Mouse (Mus musculus) gastrocnemius, postnatal 36 days (tissue): ENCODE data around the gene Hnf4a. TPM values are rescaled to one million over a fixed set of nuclear protein-coding genes. Genes with fewer than 3 reads are reported as not detected.
A peak's percentile ranks its signal among the peaks of the same experiment; 100 is the strongest.
"Not testable (repeated sequence)": the region's sequence is repeated elsewhere in the genome, so short reads cannot be mapped to it uniquely, and the experiment has no call there.

ENCODE experiments used
- DNase-seq, 2 experiments: peaks; one replicate each; pipeline ENCODE4 v3.0.0; 2022
- intact Hi-C: fragments of 180-260 bp; cut with DNase I; formaldehyde crosslinking; loops from one replicate; pipeline ENCODE4 v1.15.1; 2025
- long read RNA-seq, 2 experiments: library from polyadenylated mRNA; stranded (forward); transcript quantifications; one replicate each; pipeline ENCODE4 v2.0.0; 2021
- total RNA-seq, 2 experiments: library from RNA; stranded (reverse); gene quantifications; 2 replicates each; pipeline ENCODE4 v1.2.3; 2021

Hnf4a gene
- total RNA-seq = not detected
- long read RNA-seq, experiment 1 = 0 reads
- long read RNA-seq, experiment 2 = 0 reads

DNA sequence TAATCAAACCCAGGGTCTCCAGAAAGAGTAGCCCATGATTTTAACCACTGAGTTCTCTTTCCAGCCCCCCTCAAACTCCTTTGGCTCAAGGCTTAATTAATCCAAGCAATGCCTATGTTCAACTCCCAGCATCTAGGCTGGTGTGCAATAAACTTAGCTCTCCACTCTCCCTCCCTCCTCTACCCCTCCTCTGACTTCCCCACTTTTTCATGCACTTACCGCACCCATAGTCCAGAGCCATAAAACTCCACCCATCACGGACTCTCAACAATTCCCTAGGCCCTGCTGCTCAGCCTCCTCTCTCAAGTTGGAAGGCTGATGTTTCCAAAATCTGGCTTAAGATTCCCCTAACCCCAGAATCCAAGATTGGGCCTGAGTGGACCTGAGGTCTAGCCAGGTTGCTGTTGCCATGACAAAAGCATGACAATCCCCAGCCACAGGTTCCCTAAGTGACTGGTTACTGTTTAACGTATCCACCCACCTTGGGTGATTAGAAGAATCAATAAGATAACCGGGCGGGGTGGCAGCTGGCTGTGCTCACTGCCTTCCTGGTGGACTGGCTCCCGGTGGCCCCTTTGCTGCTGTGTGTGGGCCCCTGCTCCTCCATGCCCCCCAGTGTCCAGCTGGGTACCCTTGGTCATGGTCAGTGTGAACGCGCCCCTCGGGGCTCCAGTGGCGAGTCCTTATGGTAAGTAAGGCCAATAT is at the start of gene Hnf4a:
Hnf4a (plus strand) TSS at position 509 of the 705 bp plus-strand sequence.
- DNase-seq = no peak
- intact Hi-C loops = no loop called here

GRCm38 (mm10) chr2:163458539-163459265 is 47.9 kb upstream of the Hnf4a start:
- DNase-seq = no peak
- intact Hi-C loops = no loop called here

DNA sequence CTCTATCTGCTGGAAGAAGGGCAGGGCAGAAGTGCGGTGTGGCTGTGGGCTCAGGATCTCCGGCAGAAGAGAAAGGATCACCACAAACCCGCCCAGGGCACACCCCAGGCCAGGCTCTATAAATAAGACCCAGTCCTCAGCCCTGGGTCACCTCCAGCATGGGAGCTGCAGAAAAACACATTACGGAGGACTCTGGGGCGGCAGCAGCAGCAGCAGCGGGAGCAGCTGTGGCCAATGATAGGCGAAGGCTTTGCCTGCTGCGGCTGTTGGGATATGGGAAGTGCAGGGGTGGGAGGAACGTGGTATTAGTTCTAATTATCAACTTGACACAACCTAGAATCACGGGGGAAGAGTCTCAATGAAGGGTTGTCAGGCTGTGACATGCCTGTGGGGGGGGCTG is 47.2 kb upstream of the Hnf4a start:
- intact Hi-C loops = no loop called here
- DNase-seq = peak in 1 of 2 experiments; percentile 28

DNA sequence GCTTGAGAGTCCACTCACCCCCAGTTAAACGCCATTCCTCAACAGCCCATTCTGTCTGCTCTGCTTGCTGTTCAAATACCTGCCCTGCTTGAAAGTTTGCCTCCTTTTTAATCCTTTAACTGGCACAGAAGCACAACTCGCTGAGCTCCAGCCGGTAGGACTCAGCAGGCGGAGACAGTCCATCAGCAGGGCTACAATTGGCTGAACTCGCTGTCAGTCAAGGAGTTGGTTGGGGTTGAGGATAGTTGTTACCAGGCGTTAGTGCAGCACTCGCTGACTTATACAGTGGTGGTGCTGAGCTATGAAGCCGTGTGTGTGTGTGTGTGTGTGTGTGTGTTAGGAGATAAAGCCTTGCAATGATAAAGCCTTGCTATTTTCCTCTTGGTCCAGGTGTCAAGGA is 46.0 kb upstream of the Hnf4a start:
- DNase-seq = no peak

GRCm38 (mm10) chr2:163461307-163461706 is 45.3 kb upstream of the Hnf4a start:
- intact Hi-C loops, DNase-seq: not testable (repeated sequence)

More for the DNA sequence above, 46.0 kb upstream of the Hnf4a start:
- intact Hi-C loops = no loop called here

GRCm38 (mm10) chr2:163462386-163462785 is 44.2 kb upstream of the Hnf4a start:
- intact Hi-C loops = no loop called here
- no peak for DNase-seq

GRCm38 (mm10) chr2:163462801-163463200 is 43.8 kb upstream of the Hnf4a start:
- DNase-seq = no peak
- intact Hi-C loops = no loop called here

GRCm38 (mm10) chr2:163463251-163463769 is 43.3 kb upstream of the Hnf4a start:
- intact Hi-C loops = no loop called here
- no peak for DNase-seq

- intact Hi-C loops = no loop called here
- DNase-seq = no peak
These were observed 42.6 kb upstream of the Hnf4a start for GRCm38 (mm10) chr2:163463998-163464397.

DNA sequence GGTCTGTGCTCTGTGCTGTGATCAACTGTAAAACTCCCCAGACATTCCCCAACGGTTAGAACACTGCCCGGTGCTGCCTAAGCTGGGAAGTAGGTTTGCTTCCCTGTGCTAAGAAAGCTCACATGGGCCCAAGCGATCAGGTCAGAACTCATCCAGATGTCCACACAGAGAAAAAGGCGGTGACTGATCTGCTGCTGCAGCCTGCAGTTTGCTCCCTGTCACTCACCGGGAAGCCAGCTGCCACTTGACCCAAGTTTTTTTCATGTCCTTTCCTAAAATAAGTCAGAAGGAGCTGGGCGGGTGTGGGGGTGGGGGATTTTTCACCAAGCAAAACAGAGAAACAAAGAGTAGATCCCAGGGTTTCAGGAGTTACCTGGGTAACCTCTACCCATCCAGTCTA is 42.0 kb upstream of the Hnf4a start:
- no peak for DNase-seq

GRCm38 (mm10) chr2:163466771-163467170 is 39.8 kb upstream of the Hnf4a start:
- intact Hi-C loops = no loop called here
- no peak for DNase-seq

More for the DNA sequence above, 42.0 kb upstream of the Hnf4a start:
- intact Hi-C loops = no loop called here

- intact Hi-C loops = no loop called here
- no peak for DNase-seq
These were observed 39.0 kb upstream of the Hnf4a start for GRCm38 (mm10) chr2:163467585-163467984.

DNA sequence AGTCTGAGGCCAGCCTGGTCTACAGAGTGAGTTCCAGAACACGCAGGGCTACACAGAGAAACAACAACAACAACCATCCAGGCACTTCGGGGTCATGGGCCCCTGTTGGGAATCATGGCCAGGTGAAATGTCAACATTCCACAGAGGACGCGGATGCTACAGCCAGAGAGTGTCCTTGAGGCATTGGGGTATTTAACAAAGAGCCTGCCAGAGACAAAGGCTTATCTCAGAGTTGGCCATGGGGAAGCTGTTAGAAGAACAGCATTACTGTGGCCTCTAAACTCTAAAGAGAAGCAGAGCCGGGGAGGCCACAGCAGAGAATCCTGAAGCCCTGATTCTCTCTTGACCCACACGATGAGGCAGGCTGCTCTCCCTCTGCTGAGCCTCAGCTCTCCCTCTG is 37.7 kb upstream of the Hnf4a start:
- DNase-seq = no peak
- intact Hi-C loops = no loop called here

GRCm38 (mm10) chr2:163469711-163470110 is 36.9 kb upstream of the Hnf4a start:
- intact Hi-C loops = loop anchor here (5.0 kb wide), 1 partner anchor 47 kb away; the partner anchor contains the start of gene Oser1
- no peak for DNase-seq

DNA sequence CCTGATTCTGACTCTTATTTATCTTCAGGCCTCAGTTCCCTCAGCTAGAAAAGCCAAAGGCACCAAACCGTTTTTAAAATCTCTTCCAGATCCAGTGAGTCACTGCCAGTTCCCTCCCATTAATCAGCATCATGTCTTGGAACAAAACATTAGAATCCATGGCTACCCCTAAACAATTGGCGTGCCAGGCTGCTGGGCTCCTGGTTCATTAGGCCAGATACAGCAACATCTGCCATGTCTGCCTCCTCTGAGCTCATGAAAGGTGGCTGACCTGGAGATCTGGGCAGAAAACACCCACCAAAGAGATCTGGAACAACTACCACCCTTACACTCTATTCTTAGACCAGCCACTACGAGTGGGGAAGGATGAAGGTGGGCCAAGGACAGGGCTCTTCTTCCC is 35.5 kb upstream of the Hnf4a start:
- intact Hi-C loops = loop anchor here (5.0 kb wide), 1 partner anchor 49 kb away; the partner anchor contains the start of gene Oser1
- DNase-seq = no peak

GRCm38 (mm10) chr2:163471710-163472465 is 34.7 kb upstream of the Hnf4a start:
- intact Hi-C loops = loop anchor here (2.0 to 5.0 kb wide), 2 partner anchors 19 to 50 kb away; partner anchors contain the start of gene Oser1
- DNase-seq = peak in 1 of 2 experiments; percentile 20

DNA sequence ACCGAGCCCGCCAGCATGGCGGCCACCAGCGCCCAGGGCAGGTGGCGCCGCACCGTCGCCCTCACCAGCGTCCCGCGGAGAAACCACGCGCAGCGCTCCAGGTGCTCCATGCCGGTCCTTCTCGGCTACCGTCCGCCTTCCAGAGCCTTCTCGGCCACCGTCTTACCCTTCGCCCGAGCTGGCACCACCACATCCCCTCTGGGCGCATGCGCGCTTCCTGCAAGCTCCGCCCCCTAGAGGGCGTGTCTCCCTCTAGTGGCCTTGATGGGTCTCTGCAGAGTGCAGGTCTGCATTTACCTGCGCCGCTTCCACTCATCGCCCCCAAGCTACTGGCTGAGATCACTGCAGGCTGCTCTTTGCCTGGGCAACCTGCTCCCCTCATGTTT is 34.1 kb upstream of the Hnf4a start, which contains the start of gene Fitm2:
Fitm2 (minus strand) TSS at position 164 of the 386 bp plus-strand sequence.
- DNase-seq = peak; percentile 90 to 95
- intact Hi-C loops = loop anchor here (2.0 to 5.0 kb wide), 2 partner anchors 20 to 50 kb away; partner anchors contain the start of gene Oser1

- DNase-seq = no peak
- intact Hi-C loops = no loop called here
These were observed 26.3 kb upstream of the Hnf4a start for GRCm38 (mm10) chr2:163480191-163480825.

DNA sequence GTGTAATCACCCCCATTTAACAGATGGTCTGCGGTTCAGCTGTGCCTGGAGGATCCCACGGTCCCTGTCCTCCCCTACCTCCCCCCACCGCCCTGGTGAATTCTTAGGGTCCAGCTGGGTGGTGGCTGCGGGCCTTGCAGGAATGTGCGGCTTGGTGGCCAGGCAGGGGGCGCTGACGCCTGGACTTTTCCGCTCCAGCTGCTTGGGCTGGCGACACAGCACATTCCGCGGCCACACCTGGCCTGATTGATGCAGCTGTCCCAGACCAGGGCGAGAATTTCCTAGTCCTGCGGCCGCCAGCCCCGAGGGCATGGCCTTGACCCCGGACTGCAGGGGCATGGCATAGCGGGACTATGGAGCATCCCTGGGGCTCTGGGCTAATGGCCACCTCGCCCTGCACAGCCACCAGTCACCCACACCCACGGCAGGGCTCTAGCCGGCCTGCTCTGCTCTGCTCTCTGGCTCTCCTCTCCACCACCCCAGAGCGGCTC is 25.0 kb upstream of the Hnf4a start:
- intact Hi-C loops = no loop called here
- DNase-seq = no peak

DNA sequence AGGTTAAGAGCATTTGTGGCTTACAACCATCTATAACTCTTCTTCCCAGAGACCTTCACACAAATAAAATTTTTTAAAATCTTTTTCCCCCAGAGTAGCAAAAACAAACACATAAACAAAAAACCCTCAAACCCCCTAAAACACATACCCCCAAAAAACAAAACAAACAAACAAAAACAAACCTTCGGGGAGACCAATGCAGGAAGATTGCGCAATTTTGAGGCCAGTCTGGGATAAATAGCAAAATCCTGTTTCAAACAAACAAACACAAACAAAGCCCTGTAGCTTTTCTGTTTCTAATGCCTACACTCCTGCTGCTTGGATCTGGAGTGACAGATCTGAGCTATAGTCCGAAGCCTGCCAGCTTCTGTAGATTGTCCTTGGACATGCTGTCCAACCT is 19.2 kb upstream of the Hnf4a start:
- intact Hi-C loops = no loop called here
- no peak for DNase-seq
